Mouse (Mus musculus) midbrain, embryonic 14.5 days (tissue): ENCODE measurements around the gene B3galt4. TPM values are rescaled to one million over a fixed set of nuclear protein-coding genes. Genes with fewer than 3 reads are reported as not detected.
"Not testable (repeated sequence)": the region's sequence is repeated elsewhere in the genome, so short reads cannot be mapped to it uniquely, and the experiment has no call there.

ENCODE experiments used
- ATAC-seq: fragments of 200-750 bp; cut with Nextera tagmentation; 2 replicates; pipeline ENCODE4 v1.8.0; 2017; ENCODE audit warnings: moderate number of reproducible peaks, moderate library complexity; ENCODE audit not compliant: low FRiP score, low TSS enrichment
- DNase-seq: peaks from one replicate; pipeline ENCODE4 v3.0.0-alpha.2; 2015
- H3K27ac ChIP-seq: fragments of 300-500 bp; sonication (generic); replicated peaks from 2 replicates; pipeline ENCODE4 v1.5.1; 2014; ENCODE audit warnings: mild to moderate bottlenecking, low read depth, low read length, moderate library complexity
- H3K27me3 ChIP-seq: fragments of 300-500 bp; sonication (generic); 2 replicates; pipeline ENCODE4 v1.6.1; 2014; ENCODE audit warnings: low read length, control low read depth, mixed read lengths; ENCODE audit not compliant: control insufficient read depth, insufficient read depth
- H3K36me3 ChIP-seq: fragments of 300-500 bp; sonication (generic); 2 replicates; pipeline ENCODE4 v1.6.1; 2014; ENCODE audit warnings: low read length, control low read depth; ENCODE audit not compliant: control insufficient read depth, insufficient read depth
- H3K4me1 ChIP-seq: fragments of 300-500 bp; sonication (generic); 2 replicates; pipeline ENCODE4 v1.6.1; 2014; ENCODE audit warnings: mild to moderate bottlenecking, antibody characterized with exemption, low read length, control low read depth; ENCODE audit not compliant: control insufficient read depth, insufficient read depth
- H3K4me2 ChIP-seq: fragments of 300-500 bp; sonication (generic); 2 replicates; pipeline ENCODE4 v1.6.1; 2014; ENCODE audit warnings: mild to moderate bottlenecking, low read length, moderate library complexity
- H3K4me3 ChIP-seq: fragments of 300-500 bp; sonication (generic); replicated peaks from 2 replicates; pipeline ENCODE4 v1.5.1; 2014; ENCODE audit warnings: low read depth, low read length
- H3K9ac ChIP-seq: fragments of 300-500 bp; sonication (generic); replicated peaks from 2 replicates; pipeline ENCODE4 v1.6.1; 2014; ENCODE audit warnings: mild to moderate bottlenecking, low read length, moderate library complexity
- H3K9me3 ChIP-seq: fragments of 300-500 bp; sonication (generic); 2 replicates; pipeline ENCODE4 v1.6.1; 2016; ENCODE audit warnings: low read length, control low read depth, mixed read lengths; ENCODE audit not compliant: control insufficient read depth
- WGBS: fragments of 180-500 bp; shearing (Covaris S2); extraction: QIAGEN DNeasy Blood & Tissue Kit; methylation state at CpG from one replicate; pipeline ENCODE4 v1.1.7; 2014; 5-methylcytosine and 5-hydroxymethylcytosine counted together
- polyA plus RNA-seq: library from polyadenylated mRNA; unstranded; fragments of >200 nt; fragmentation: Nextera tagmentation; extraction: Ambion mirVana; gene quantifications from 2 replicates; pipeline ENCODE4 v1.2.1, GENCODE M21; 2014

B3galt4 gene
- polyA plus RNA-seq, 1 experiment from 2014 or later, result 8.0 TPM

GRCm38 (mm10) chr17:33991788-33992664, 40.7 kb upstream of the B3galt4 start:
- peak; percentile 92 for DNase-seq
- Histone ChIP-seq H3K4me2 (no peak overlapping the region), H3K4me1 (no peaks in the 10 kb centered on the region), H3K4me3 (no peak overlapping the region), H3K9ac (no peak overlapping the region), H3K9me3 (no peaks in the 10 kb centered on the region), H3K36me3 (no peaks in the 10 kb centered on the region), H3K27me3 (no peaks in the 10 kb centered on the region), H3K27ac (no peak overlapping the region)
- ATAC-seq, result no peak
- WGBS, result 33% methylated on average over 10 of the region's 10 CpGs

- H3K27me3 ChIP-seq, result peaks cover 31% of the 10 kb centered on the region
- H3K36me3 ChIP-seq, ATAC-seq, H3K9ac ChIP-seq, H3K4me1 ChIP-seq, H3K9me3 ChIP-seq, H3K27ac ChIP-seq: not testable (repeated sequence)
- DNase-seq, result peak; percentile 79
- 11% methylated on average over 8 of the region's 8 CpGs for WGBS
- H3K4me3 ChIP-seq, result peak overlapping the region; percentile 45
- peak overlapping the region; percentile 59 for H3K4me2 ChIP-seq
Observed at GRCm38 (mm10) chr17:33982136-33982535, 30.8 kb upstream of the B3galt4 start.

GRCm38 (mm10) chr17:33981192-33981909, 30.1 kb upstream of the B3galt4 start:
- under 1% methylated on average over 27 of the region's 27 CpGs for WGBS
- Histone ChIP-seq H3K27me3 (peaks cover 36% of the 10 kb centered on the region), H3K4me3 (peak overlapping the region; percentile 45)

GRCm38 (mm10) chr17:33980181-33981035, 29.1 kb upstream of the B3galt4 start:
- DNase-seq (no peak), ATAC-seq (no peak)
- H3K36me3 ChIP-seq, result no peaks in the 10 kb centered on the region
- H3K9me3 ChIP-seq, result no peaks in the 10 kb centered on the region
- H3K4me1 ChIP-seq, result peaks cover 5% of the 10 kb centered on the region
- no peak overlapping the region for H3K4me3 ChIP-seq
- H3K27ac ChIP-seq, result peak overlapping the region; percentile 20; the same call in 1 of the 2 replicates
- H3K9ac ChIP-seq, result no peak overlapping the region
- H3K27me3 ChIP-seq, result peaks cover 40% of the 10 kb centered on the region
- H3K4me2 ChIP-seq, result 0 out of 2 replicates have a peak overlapping the region, but pooled peaks have one; percentile 15
- WGBS, result 78% methylated on average over 19 of the region's 19 CpGs

More at GRCm38 (mm10) chr17:33981192-33981909, 30.1 kb upstream of the B3galt4 start:
- Histone ChIP-seq H3K4me2 (peak overlapping the region; percentile 59), H3K27ac (peak overlapping the region; percentile 87), H3K9ac (peak overlapping the region; percentile 52; the same call in 1 of the 2 replicates)
- H3K9me3 ChIP-seq, H3K36me3 ChIP-seq, H3K4me1 ChIP-seq: not testable (repeated sequence)
- ATAC-seq, result peak; percentile 94
- peak; percentile 97 for DNase-seq

- H3K36me3 ChIP-seq, result no peaks in the 10 kb centered on the region
- H3K9me3 ChIP-seq, result no peaks in the 10 kb centered on the region
- no peak for ATAC-seq
- no peak for DNase-seq
- WGBS, result 81% methylated on average over 6 of the region's 6 CpGs
- peaks cover 5% of the 10 kb centered on the region for H3K4me1 ChIP-seq
- no peak overlapping the region for H3K9ac ChIP-seq
- H3K27me3 ChIP-seq, result peaks cover 40% of the 10 kb centered on the region
- H3K4me2 ChIP-seq, result no peak overlapping the region
- no peak overlapping the region for H3K4me3 ChIP-seq
- H3K27ac ChIP-seq, result no peak overlapping the region
Observed at GRCm38 (mm10) chr17:33979512-33980050, 28.3 kb upstream of the B3galt4 start.

GRCm38 (mm10) chr17:33978631-33979031, 27.3 kb upstream of the B3galt4 start:
- peak overlapping the region; percentile 28 for H3K4me3 ChIP-seq
- H3K4me1 ChIP-seq, result peaks cover 5% of the 10 kb centered on the region
- no peaks in the 10 kb centered on the region for H3K9me3 ChIP-seq
- peak; percentile 11 for DNase-seq
- under 1% methylated on average over 17 of the region's 17 CpGs for WGBS
- H3K4me2 ChIP-seq, result peak overlapping the region; percentile 48
- ATAC-seq, result no peak
- no peaks in the 10 kb centered on the region for H3K36me3 ChIP-seq
- peak overlapping the region; percentile 16; the same call in 1 of the 2 replicates for H3K9ac ChIP-seq
- peaks cover 40% of the 10 kb centered on the region for H3K27me3 ChIP-seq
- no peak overlapping the region for H3K27ac ChIP-seq

- Histone ChIP-seq H3K36me3 (no peaks in the 10 kb centered on the region), H3K4me3 (peak overlapping the region; percentile 28), H3K9ac (peak overlapping the region; percentile 16; the same call in 1 of the 2 replicates), H3K4me1 (peaks cover 5% of the 10 kb centered on the region), H3K9me3 (no peaks in the 10 kb centered on the region), H3K27ac (no peak overlapping the region), H3K27me3 (peaks cover 40% of the 10 kb centered on the region), H3K4me2 (peak overlapping the region; percentile 48)
- WGBS, result 2% methylated on average over 57 of the region's 57 CpGs
- DNase-seq (no peak), ATAC-seq (no peak)
Observed at GRCm38 (mm10) chr17:33977861-33978557, 26.7 kb upstream of the B3galt4 start.
